Mouse (Mus musculus): ENCODE measurements around the gene Slc1a2. TPM values are rescaled to one million over a fixed set of nuclear protein-coding genes. Genes with fewer than 3 reads are reported as not detected.

Gene Slc1a2
- total and polyA plus RNA-seq, 2 experiments from 2014 or later, result 0.15 to 0.42 TPM

DNA sequence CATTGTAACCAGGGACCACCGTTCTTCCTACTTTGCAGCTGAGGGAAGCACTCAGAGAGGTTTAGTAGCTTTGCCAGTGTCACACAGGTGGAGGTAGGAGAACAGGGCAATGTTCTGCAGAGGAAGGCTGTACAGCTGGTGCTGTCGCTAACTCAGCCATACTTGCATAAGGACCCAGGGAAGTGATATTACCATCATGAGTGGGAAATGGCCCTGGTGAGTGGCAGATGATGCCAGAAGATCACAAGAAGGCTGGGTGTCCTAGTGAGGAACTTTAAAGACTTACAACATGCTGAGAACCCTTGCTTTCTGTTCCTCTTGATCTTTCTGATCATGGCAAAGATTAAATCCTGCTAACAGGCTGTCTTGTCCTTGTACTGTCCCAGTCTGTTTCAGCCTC lies 42.2 kb downstream of the Slc1a2 start:
- no peak overlapping the region for H3K27ac ChIP-seq (ENCODE audit: low read depth)
- no peaks in the 10 kb centered on the region for H3K36me3 ChIP-seq (replicated peaks; ENCODE audit: control insufficient read depth, insufficient read depth, low read length)
- whole genome bisulfite sequencing, result 89% methylated on average over 2 of the region's 2 CpGs
- DNase-seq (ENCODE audit: low spot score), result no peak
- no peak overlapping the region for H3K4me3 ChIP-seq (ENCODE audit: low read depth, low read length)
- H3K4me1 ChIP-seq (ENCODE audit: control insufficient read depth, insufficient read depth), result no peaks in the 10 kb centered on the region
- H3K9me3 ChIP-seq (replicated peaks; ENCODE audit: control insufficient read depth, low read length), result no peaks in the 10 kb centered on the region
- ATAC-seq (ENCODE audit: insufficient read depth, low read depth), result no peak
- no peak for TF ChIP-seq CTCF (IDR thresholded peaks at IDR 0.05; ENCODE audit: low read depth)
- TF ChIP-seq EP300 (IDR thresholded peaks at IDR 0.05; ENCODE audit: low read depth), result no peak
- H3K9ac ChIP-seq (replicated peaks; ENCODE audit: low read depth, low read length), result no peak overlapping the region
- H3K4me2 ChIP-seq (ENCODE audit: low read depth, low read length), result no peak overlapping the region
- no peaks in the 10 kb centered on the region for H3K27me3 ChIP-seq (ENCODE audit: control insufficient read depth, insufficient read depth, low read length)

GRCm38 (mm10) chr2:102701382-102701781 lies 42.9 kb downstream of the Slc1a2 start:
- WGBS, result 80% methylated on average over 3 of the region's 3 CpGs
- Histone ChIP-seq H3K27ac (ENCODE audit: low read depth) (no peak overlapping the region), H3K4me1 (ENCODE audit: control insufficient read depth, insufficient read depth) (no peaks in the 10 kb centered on the region), H3K4me2 (ENCODE audit: low read depth, low read length) (no peak overlapping the region), H3K4me3 (ENCODE audit: low read depth, low read length) (no peak overlapping the region), H3K27me3 (ENCODE audit: control insufficient read depth, insufficient read depth, low read length) (no peaks in the 10 kb centered on the region), H3K9ac (replicated peaks; ENCODE audit: low read depth, low read length) (no peak overlapping the region), H3K36me3 (replicated peaks; ENCODE audit: control insufficient read depth, insufficient read depth, low read length) (no peaks in the 10 kb centered on the region), H3K9me3 (replicated peaks; ENCODE audit: control insufficient read depth, low read length) (no peaks in the 10 kb centered on the region)
- no peak for ATAC-seq (ENCODE audit: insufficient read depth, low read depth)
- TF ChIP-seq CTCF (IDR thresholded peaks at IDR 0.05; ENCODE audit: low read depth) (no peak), EP300 (IDR thresholded peaks at IDR 0.05; ENCODE audit: low read depth) (no peak)
- DNase-seq (ENCODE audit: low spot score), result no peak

- Histone ChIP-seq H3K27ac (ENCODE audit: low read depth) (no peak overlapping the region), H3K9me3 (replicated peaks; ENCODE audit: control insufficient read depth, low read length) (no peaks in the 10 kb centered on the region), H3K9ac (replicated peaks; ENCODE audit: low read depth, low read length) (no peak overlapping the region), H3K4me3 (ENCODE audit: low read depth, low read length) (no peak overlapping the region), H3K4me1 (ENCODE audit: control insufficient read depth, insufficient read depth) (no peaks in the 10 kb centered on the region), H3K27me3 (ENCODE audit: control insufficient read depth, insufficient read depth, low read length) (no peaks in the 10 kb centered on the region), H3K4me2 (ENCODE audit: low read depth, low read length) (no peak overlapping the region), H3K36me3 (replicated peaks; ENCODE audit: control insufficient read depth, insufficient read depth, low read length) (no peaks in the 10 kb centered on the region)
- TF ChIP-seq EP300 (IDR thresholded peaks at IDR 0.05; ENCODE audit: low read depth) (no peak), CTCF (IDR thresholded peaks at IDR 0.05; ENCODE audit: low read depth) (no peak)
- ATAC-seq (ENCODE audit: insufficient read depth, low read depth), result no peak
- 63% methylated on average over 3 of the region's 3 CpGs for WGBS
- no peak for DNase-seq (ENCODE audit: low spot score)
These were observed 45.1 kb downstream of the Slc1a2 start for GRCm38 (mm10) chr2:102703556-102703955.

DNA sequence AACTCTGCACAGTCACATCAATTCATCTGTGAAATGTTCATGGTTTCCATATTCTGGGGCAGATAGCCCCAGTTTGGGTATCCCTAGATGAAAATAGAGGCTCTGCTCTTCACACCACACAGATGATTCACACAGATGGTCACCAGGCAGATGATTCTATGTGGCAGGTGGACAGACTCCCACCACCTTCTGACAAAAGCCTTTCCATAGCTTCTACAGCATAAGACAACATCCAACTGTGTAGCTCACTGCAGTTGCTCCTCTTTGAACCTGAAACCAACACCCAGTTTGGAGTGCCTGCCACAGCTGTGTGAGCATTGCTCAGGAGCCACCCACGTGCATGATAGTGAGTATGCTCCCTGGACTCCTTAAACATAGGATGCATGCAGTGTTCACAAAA lies 46.3 kb downstream of the Slc1a2 start:
- Histone ChIP-seq H3K4me1 (ENCODE audit: control insufficient read depth, insufficient read depth) (no peaks in the 10 kb centered on the region), H3K36me3 (replicated peaks; ENCODE audit: control insufficient read depth, insufficient read depth, low read length) (no peaks in the 10 kb centered on the region), H3K9me3 (replicated peaks; ENCODE audit: control insufficient read depth, low read length) (no peaks in the 10 kb centered on the region), H3K4me2 (ENCODE audit: low read depth, low read length) (no peak overlapping the region), H3K27me3 (ENCODE audit: control insufficient read depth, insufficient read depth, low read length) (no peaks in the 10 kb centered on the region), H3K27ac (ENCODE audit: low read depth) (no peak overlapping the region), H3K4me3 (ENCODE audit: low read depth, low read length) (no peak overlapping the region), H3K9ac (replicated peaks; ENCODE audit: low read depth, low read length) (no peak overlapping the region)
- no peak for TF ChIP-seq CTCF (IDR thresholded peaks at IDR 0.05; ENCODE audit: low read depth)
- TF ChIP-seq EP300 (IDR thresholded peaks at IDR 0.05; ENCODE audit: low read depth), result no peak
- WGBS, result 57% methylated on average over 1 of the region's 1 CpGs
- no peak for ATAC-seq (ENCODE audit: insufficient read depth, low read depth)
- DNase-seq (ENCODE audit: low spot score), result no peak

DNA sequence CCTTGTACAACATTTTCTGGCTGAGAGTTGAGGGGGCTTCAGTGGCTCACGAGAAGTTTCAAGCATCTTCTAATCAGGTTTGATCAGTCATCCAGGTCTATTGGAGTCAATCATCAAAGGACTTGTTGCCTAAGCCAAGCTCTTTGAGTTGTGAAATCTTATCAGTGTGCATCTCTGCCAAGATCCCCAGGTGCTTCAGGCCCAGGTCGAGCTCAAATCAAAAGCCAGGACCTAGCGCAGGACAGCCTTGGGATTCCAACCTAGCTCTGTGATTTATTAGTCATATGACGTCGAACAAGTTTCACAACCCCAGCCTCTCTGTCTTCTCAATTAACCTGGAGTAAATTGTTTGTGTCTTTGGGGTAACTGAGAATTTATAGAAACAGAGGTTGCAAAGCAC lies 53.1 kb downstream of the Slc1a2 start:
- 81% methylated on average over 5 of the region's 5 CpGs for WGBS
- no peak for ATAC-seq (ENCODE audit: insufficient read depth, low read depth)

DNA sequence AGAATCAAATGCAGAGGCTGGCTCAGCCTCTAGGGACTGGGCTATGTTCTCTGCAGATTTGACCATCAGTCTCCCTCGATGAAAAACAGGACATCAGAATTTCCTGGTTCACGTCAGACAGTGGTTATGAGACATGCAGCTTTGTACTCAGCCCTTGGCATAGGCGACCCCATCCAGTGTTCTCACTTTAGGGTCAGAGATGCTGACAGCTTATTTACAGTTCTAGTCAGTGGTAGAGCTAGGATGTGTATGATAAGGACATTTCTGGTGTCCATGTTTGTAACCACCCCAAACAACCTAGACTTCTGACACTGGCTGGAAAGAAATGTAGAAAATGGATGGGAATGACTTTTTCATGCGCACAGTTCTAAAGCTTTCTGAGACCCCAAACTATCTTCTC lies 53.6 kb downstream of the Slc1a2 start:
- Histone ChIP-seq H3K27ac (ENCODE audit: low read depth) (no peak overlapping the region), H3K9me3 (replicated peaks; ENCODE audit: control insufficient read depth, low read length) (no peaks in the 10 kb centered on the region), H3K4me1 (ENCODE audit: control insufficient read depth, insufficient read depth) (no peaks in the 10 kb centered on the region), H3K4me2 (ENCODE audit: low read depth, low read length) (no peak overlapping the region), H3K36me3 (replicated peaks; ENCODE audit: control insufficient read depth, insufficient read depth, low read length) (no peaks in the 10 kb centered on the region), H3K4me3 (ENCODE audit: low read depth, low read length) (no peak overlapping the region), H3K27me3 (ENCODE audit: control insufficient read depth, insufficient read depth, low read length) (no peaks in the 10 kb centered on the region), H3K9ac (replicated peaks; ENCODE audit: low read depth, low read length) (no peak overlapping the region)
- DNase-seq (ENCODE audit: low spot score) (no peak), ATAC-seq (ENCODE audit: insufficient read depth, low read depth) (no peak)
- TF ChIP-seq EP300 (IDR thresholded peaks at IDR 0.05; ENCODE audit: low read depth), result no peak
- TF ChIP-seq CTCF (IDR thresholded peaks at IDR 0.05; ENCODE audit: low read depth), result no peak
- 61% methylated on average over 4 of the region's 4 CpGs for WGBS

More for the DNA sequence above, 53.1 kb downstream of the Slc1a2 start:
- Histone ChIP-seq H3K27ac (ENCODE audit: low read depth) (no peak overlapping the region), H3K4me3 (ENCODE audit: low read depth, low read length) (no peak overlapping the region), H3K4me2 (ENCODE audit: low read depth, low read length) (no peak overlapping the region), H3K27me3 (ENCODE audit: control insufficient read depth, insufficient read depth, low read length) (no peaks in the 10 kb centered on the region), H3K9me3 (replicated peaks; ENCODE audit: control insufficient read depth, low read length) (no peaks in the 10 kb centered on the region), H3K36me3 (replicated peaks; ENCODE audit: control insufficient read depth, insufficient read depth, low read length) (no peaks in the 10 kb centered on the region), H3K9ac (replicated peaks; ENCODE audit: low read depth, low read length) (no peak overlapping the region), H3K4me1 (ENCODE audit: control insufficient read depth, insufficient read depth) (no peaks in the 10 kb centered on the region)
- no peak for DNase-seq (ENCODE audit: low spot score)
- TF ChIP-seq EP300 (IDR thresholded peaks at IDR 0.05; ENCODE audit: low read depth) (no peak), CTCF (IDR thresholded peaks at IDR 0.05; ENCODE audit: low read depth) (no peak)
